Mouse (Mus musculus): Measurements from ENCODE around the gene F13a1.

DNA sequence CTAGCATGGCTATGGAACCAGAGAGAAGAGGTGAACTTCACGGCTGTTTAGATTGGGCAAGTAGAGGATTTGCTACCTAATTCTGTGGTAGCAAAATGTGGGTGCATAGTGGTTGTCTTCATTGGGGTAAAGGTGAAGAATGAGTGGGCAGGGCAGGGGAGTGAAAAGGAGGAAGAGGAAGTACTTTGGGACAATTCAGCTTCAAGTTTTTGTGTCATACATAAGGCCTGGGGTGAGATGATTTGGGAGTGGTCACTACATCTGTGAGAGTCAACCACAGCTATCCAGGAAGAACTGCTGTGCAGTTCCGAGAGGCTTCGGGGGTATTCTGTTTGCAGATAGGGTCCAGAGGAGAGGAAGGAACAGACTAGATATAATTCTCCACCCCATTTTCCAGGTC is 148.4 kb downstream of the F13a1 start:
- no peak for TF ChIP-seq POLR2A (IDR thresholded peaks at IDR 0.05; ENCODE audit: borderline replicate concordance, control insufficient read depth, low read depth, low read length)
- TF ChIP-seq CTCF (IDR thresholded peaks at IDR 0.05; ENCODE audit: control insufficient read depth, insufficient read depth, low read length) = no peak
